ENCODE assay signal across 12 mouse cellular contexts in genomic region chr11:114628032-114628431, GRCm38 (mm10). TPM values are rescaled to one million over a fixed set of nuclear protein-coding genes. Genes with fewer than 3 reads are reported as not detected.
DNase-seq lines count a peak whose midpoint lies in the region; ATAC-seq and TF ChIP-seq lines count a peak whose summit lies in the region.
"Had no signal": no experiment of that assay in that cellular context is flagged by ENCODE, and none has a peak within 500 bp of the region (broad histone marks: within the 10 kb centered on the region; RNA-seq: fewer than 3 reads in every experiment).

No protein-coding gene starts in this region.

- no peak for ATAC-seq in lung, postnatal 0 days
- 0 out of 2 replicates have a peak, but pooled peaks have one; percentile 31 for ATAC-seq in limb, embryonic 12.5 days (ENCODE audit: insufficient number of reproducible peaks, insufficient read depth, low FRiP score, low TSS enrichment, low read depth)
- ATAC-seq in granulocyte monocyte progenitor cell, adult 5-6 weeks (replicated peaks; ENCODE audit: poor library complexity, severe bottlenecking): no peak

- no peak overlapping the region for H3K27ac ChIP-seq in heart, adult 2 months
- H3K27ac ChIP-seq in lung, postnatal 0 days (ENCODE audit: low read length): no peak overlapping the region
- no peak overlapping the region for H3K27ac ChIP-seq in ES-Bruce4 (ENCODE audit: insufficient read depth, low read length)
- H3K27ac ChIP-seq in limb, embryonic 12.5 days: no peak overlapping the region
- H3K27ac ChIP-seq: forebrain, embryonic 12.5 days; liver, embryonic 13.5 days had no signal

- H3K9ac ChIP-seq in heart, adult 2 months (ENCODE audit: low read depth, low read length): no peak overlapping the region
- H3K9ac ChIP-seq in lung, postnatal 0 days (replicated peaks; ENCODE audit: low read depth): no peak overlapping the region
- no peak overlapping the region for H3K9ac ChIP-seq in ES-Bruce4 (ENCODE audit: low read depth, poor library complexity, severe bottlenecking)
- H3K9ac ChIP-seq in limb, embryonic 12.5 days (replicated peaks): no peak overlapping the region
- H3K9ac ChIP-seq: forebrain, embryonic 12.5 days; liver, embryonic 13.5 days had no signal

- H3K4me3 ChIP-seq in heart, adult 2 months: no peak overlapping the region
- H3K4me3 ChIP-seq in lung, postnatal 0 days (ENCODE audit: low read depth, low read length): no peak overlapping the region
- H3K4me3 ChIP-seq in ES-Bruce4 (ENCODE audit: low read depth, low read length): peak overlapping the region; percentile 21; the same call in 1 of the 2 replicates
- H3K4me3 ChIP-seq in limb, embryonic 12.5 days (replicated peaks): no peak overlapping the region
- H3K4me3 ChIP-seq: forebrain, embryonic 12.5 days; liver, embryonic 13.5 days had no signal

- no peaks in the 10 kb centered on the region for H3K27me3 ChIP-seq in heart, adult 2 months (ENCODE audit: control insufficient read depth, insufficient read depth, low read length)
- H3K27me3 ChIP-seq in lung, postnatal 0 days (replicated peaks; ENCODE audit: insufficient read depth, low read length): no peaks in the 10 kb centered on the region
- no peaks in the 10 kb centered on the region for H3K27me3 ChIP-seq in ES-Bruce4 (ENCODE audit: control insufficient read depth, insufficient read depth, low read length, poor library complexity, severe bottlenecking)
- no peaks in the 10 kb centered on the region; the same call in 1 of the 2 replicates for H3K27me3 ChIP-seq in limb, embryonic 12.5 days
- H3K27me3 ChIP-seq: forebrain, embryonic 12.5 days; liver, embryonic 13.5 days had no signal

- 69% methylated on average over 12 of the region's 12 CpGs for WGBS in heart, adult 2 months
- 66% methylated on average over 12 of the region's 12 CpGs for WGBS in lung, postnatal 0 days
- 68% methylated on average over 12 of the region's 12 CpGs for WGBS in limb, embryonic 12.5 days

- no peak for TF ChIP-seq POLR2A in heart, adult 2 months (IDR thresholded peaks at IDR 0.05; ENCODE audit: insufficient read depth, low read depth, low read length)
- no peak for TF ChIP-seq POLR2A in ES-Bruce4 (IDR thresholded peaks at IDR 0.05; ENCODE audit: insufficient read depth, low read length)

- no peak for TF ChIP-seq EP300 in heart, adult 2 months (IDR thresholded peaks at IDR 0.05; ENCODE audit: insufficient read depth, low read depth, low read length)
- no peak for TF ChIP-seq EP300 in lung, postnatal 0 days (IDR thresholded peaks at IDR 0.05)
- TF ChIP-seq EP300 in ES-Bruce4 (IDR thresholded peaks at IDR 0.05; ENCODE audit: insufficient read depth, low read depth, low read length): no peak

- H3K9me3 ChIP-seq in lung, postnatal 0 days (ENCODE audit: low read length): no peaks in the 10 kb centered on the region
- no peaks in the 10 kb centered on the region for H3K9me3 ChIP-seq in ES-Bruce4 (replicated peaks; ENCODE audit: control insufficient read depth, insufficient read depth, low read length, poor library complexity, severe bottlenecking)
- H3K9me3 ChIP-seq in limb, embryonic 12.5 days: peaks cover 9% of the 10 kb centered on the region; the same call in 1 of the 2 replicates
- H3K9me3 ChIP-seq: liver, embryonic 13.5 days had no signal

- H3K4me2 ChIP-seq in lung, postnatal 0 days (replicated peaks; ENCODE audit: low read depth, low read length): no peak overlapping the region
- no peak overlapping the region for H3K4me2 ChIP-seq in limb, embryonic 12.5 days
- H3K4me2 ChIP-seq: forebrain, embryonic 12.5 days; liver, embryonic 13.5 days had no signal

- TF ChIP-seq CTCF in heart, adult 2 months (IDR thresholded peaks at IDR 0.05): peak; percentile 53
- TF ChIP-seq CTCF in lung, postnatal 0 days (IDR thresholded peaks at IDR 0.05): peak; percentile 54
- no peak for TF ChIP-seq CTCF in ES-Bruce4 (IDR thresholded peaks at IDR 0.05; ENCODE audit: low read depth, low read length)

- H3K4me1 ChIP-seq in heart, adult 2 months (ENCODE audit: control insufficient read depth, insufficient read depth, low read length): no peaks in the 10 kb centered on the region
- H3K4me1 ChIP-seq in lung, postnatal 0 days (ENCODE audit: insufficient read depth, low read depth, low read length): no peaks in the 10 kb centered on the region
- H3K4me1 ChIP-seq in ES-Bruce4 (ENCODE audit: control insufficient read depth, insufficient read depth, low read length): no peaks in the 10 kb centered on the region
- H3K4me1 ChIP-seq in limb, embryonic 12.5 days (replicated peaks): no peaks in the 10 kb centered on the region
- H3K4me1 ChIP-seq: liver, embryonic 13.5 days had no signal

- no peak for DNase-seq in heart, adult 2 months
- DNase-seq in heart, postnatal 25 days (ENCODE audit: low spot score): no peak
- DNase-seq in lung, postnatal 0 days (ENCODE audit: low spot score): no peak
- DNase-seq in lung, adult 18-20 months: no peak
- DNase-seq in urinary bladder, adult 2 months (ENCODE audit: low spot score): no peak
- DNase-seq: adrenal gland, postnatal 25 days; heart, postnatal 4 days; liver, embryonic 13.5 days had no signal

- no peaks in the 10 kb centered on the region for H3K79me2 ChIP-seq in heart, adult 2 months (replicated peaks; ENCODE audit: control insufficient read depth, insufficient read depth, low read length)

- intact Hi-C loops in heart, adult 2 months (cut with DNase I): no loop called here
- intact Hi-C loops in heart, postnatal 25 days (cut with DNase I): no loop called here

- no peaks in the 10 kb centered on the region for H3K36me3 ChIP-seq in heart, adult 2 months (ENCODE audit: control insufficient read depth, insufficient read depth, low read length)
- H3K36me3 ChIP-seq in lung, postnatal 0 days (ENCODE audit: insufficient read depth, low read length): no peaks in the 10 kb centered on the region
- no peaks in the 10 kb centered on the region for H3K36me3 ChIP-seq in ES-Bruce4 (ENCODE audit: control insufficient read depth, insufficient read depth, low read length, poor library complexity, severe bottlenecking)
- H3K36me3 ChIP-seq in limb, embryonic 12.5 days: no peaks in the 10 kb centered on the region
- H3K36me3 ChIP-seq: forebrain, embryonic 12.5 days; liver, embryonic 13.5 days had no signal

RNA-seq across cellular contexts. Expression of gene Rpl38, which starts 40.3 kb away (rescaled TPM):
- 100 to 1,000 TPM; 587 to 660 TPM for total RNA-seq in heart, adult 2 months (2021)
- 335 and 344 TPM in 2 replicates for polyA plus RNA-seq in heart, adult 2 months (2012; rRNA removed)
- total RNA-seq in heart, postnatal 25 days (2021): 100 to 1,000 TPM; 532 to 566 TPM
- polyA plus RNA-seq in lung, postnatal 0 days (2015; fragmentation: Nextera tagmentation; extraction: Ambion mirVana): 728 and 824 TPM in 2 replicates
- polyA plus RNA-seq in ES-Bruce4 (2011; ENCODE audit: insufficient read depth, insufficient read length, low read depth, missing spikeins): 1,928 and 2,044 TPM in 2 replicates
- 966 and 981 TPM in 2 replicates for polyA plus RNA-seq in limb, embryonic 12.5 days (2016; fragmentation: Nextera tagmentation; extraction: Ambion mirVana)
- 2,406 and 2,749 TPM in 2 replicates for polyA plus RNA-seq in urinary bladder, adult 2 months (2012; rRNA removed)
- 2,916 and 3,176 TPM in 2 replicates for total RNA-seq in granulocyte monocyte progenitor cell, adult 5-6 weeks (2014; fragmentation: Nextera tagmentation)
- 2,043 and 3,376 TPM in 2 replicates for total RNA-seq in granulocyte monocyte progenitor cell, adult 5-6 weeks (2017)

RNA-seq across cellular contexts. Expression of gene Ttyh2, which starts 47.2 kb away (rescaled TPM):
- 1 to 10 TPM; 4.3 to 4.9 TPM for total RNA-seq in heart, adult 2 months (2021)
- 6.3 and 7.5 TPM in 2 replicates for polyA plus RNA-seq in heart, adult 2 months (2012; rRNA removed)
- total RNA-seq in heart, postnatal 25 days (2021): 1 to 10 TPM; 5.3 to 5.8 TPM
- polyA plus RNA-seq in lung, postnatal 0 days (2015; fragmentation: Nextera tagmentation; extraction: Ambion mirVana): 20.1 and 22.3 TPM in 2 replicates
- 11.7 and 11.8 TPM in 2 replicates for polyA plus RNA-seq in ES-Bruce4 (2011; ENCODE audit: insufficient read depth, insufficient read length, low read depth, missing spikeins)
- polyA plus RNA-seq in limb, embryonic 12.5 days (2016; fragmentation: Nextera tagmentation; extraction: Ambion mirVana): 9.9 and 10.0 TPM in 2 replicates
- polyA plus RNA-seq in urinary bladder, adult 2 months (2012; rRNA removed): 3.7 and 4.7 TPM in 2 replicates
- 6.5 and 8.7 TPM in 2 replicates for total RNA-seq in granulocyte monocyte progenitor cell, adult 5-6 weeks (2014; fragmentation: Nextera tagmentation)
- 4.0 and 4.9 TPM in 2 replicates for total RNA-seq in granulocyte monocyte progenitor cell, adult 5-6 weeks (2017)
